Mouse (Mus musculus): ENCODE results near the gene Neurog1. TPM values are rescaled to one million over a fixed set of nuclear protein-coding genes. Genes with fewer than 3 reads are reported as not detected.

The Neurog1 gene
- polyA plus RNA-seq, 1 experiment from 2014 or later: 2.3 TPM

DNA sequence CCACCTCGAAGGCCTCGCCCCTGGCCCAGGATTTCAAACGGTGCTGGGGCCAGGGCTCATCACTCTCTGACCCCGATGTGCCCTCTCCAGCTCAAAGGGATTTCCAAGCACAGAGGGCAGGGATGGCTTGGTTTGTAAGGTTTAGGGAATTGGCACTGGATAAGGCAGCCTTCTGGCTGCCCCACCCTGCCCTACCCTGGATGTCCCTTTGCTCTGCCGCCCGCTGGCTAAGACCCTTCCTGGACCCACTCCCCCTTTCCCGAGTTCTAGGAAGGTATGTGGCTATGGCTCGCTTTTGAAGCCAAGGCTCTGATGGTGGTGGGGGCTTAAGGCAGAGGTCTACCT, 42.9 kb downstream of the Neurog1 start:
- Histone ChIP-seq H3K36me3 (ENCODE audit: control insufficient read depth, insufficient read depth) (no peaks in the 10 kb centered on the region), H3K9ac (replicated peaks; ENCODE audit: low read depth, low read length) (peak overlapping the region; percentile 49), H3K27me3 (replicated peaks; ENCODE audit: control insufficient read depth, insufficient read depth, low read length) (no peaks in the 10 kb centered on the region), H3K4me2 (ENCODE audit: low read length) (peak overlapping the region; percentile 53), H3K9me3 (ENCODE audit: control insufficient read depth, low read length) (peaks cover 4% of the 10 kb centered on the region; the same call in 1 of the 2 replicates), H3K27ac (ENCODE audit: low read length) (peak overlapping the region; percentile 15), H3K4me1 (replicated peaks; ENCODE audit: control insufficient read depth, insufficient read depth, low read length) (peaks cover 15% of the 10 kb centered on the region), H3K4me3 (replicated peaks; ENCODE audit: low read length) (no peak overlapping the region)
- peak; percentile 39; the same call in 1 of the 2 replicates for ATAC-seq
- 11% methylated on average over 8 of the region's 8 CpGs for WGBS

DNA sequence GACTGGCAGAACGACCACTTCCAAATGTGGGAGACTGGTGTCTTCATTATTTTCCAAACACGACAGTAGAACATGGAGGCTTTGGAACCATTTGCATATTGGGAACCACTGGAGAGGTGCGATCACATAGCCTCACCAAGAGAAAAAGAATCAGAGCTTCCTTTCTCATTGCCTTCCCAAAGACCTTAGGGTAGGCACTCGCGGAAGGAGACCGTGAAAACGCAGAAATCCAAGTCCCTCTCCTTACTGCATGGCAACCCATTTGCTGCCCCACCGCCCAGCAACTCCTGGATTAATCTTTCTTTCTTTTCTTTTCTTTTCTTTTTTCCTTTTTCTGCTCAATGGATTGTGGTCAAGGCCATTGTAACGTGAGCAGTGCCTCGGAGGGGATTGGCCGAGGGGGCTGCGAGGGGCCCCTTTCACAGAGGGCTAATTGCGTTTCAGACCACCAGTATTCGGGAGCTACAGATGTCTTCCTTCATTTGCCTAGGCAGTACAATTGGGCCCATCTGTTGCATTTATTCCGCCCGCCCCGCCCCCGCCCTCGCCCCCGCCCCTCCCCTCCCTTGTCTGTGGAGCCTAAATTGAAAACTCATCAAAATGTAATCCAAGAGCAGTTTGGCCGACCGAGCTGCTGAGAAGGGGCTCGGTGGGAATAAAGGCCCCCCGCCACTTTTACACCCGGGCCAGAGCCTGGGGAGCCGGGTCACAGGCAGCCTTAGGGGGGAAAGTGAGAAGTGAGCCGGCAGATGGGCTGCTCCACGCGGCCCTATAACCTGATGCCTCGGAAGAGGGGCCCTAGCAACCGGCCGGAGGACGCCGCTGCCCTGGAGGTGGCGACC, 43.5 kb downstream of the Neurog1 start:
- ATAC-seq: peak; percentile 90
- peaks cover 15% of the 10 kb centered on the region for H3K4me1 ChIP-seq (replicated peaks; ENCODE audit: control insufficient read depth, insufficient read depth, low read length)
- 1% methylated on average over 35 of the region's 35 CpGs for WGBS

More for the DNA sequence above, 43.5 kb downstream of the Neurog1 start:
- Histone ChIP-seq H3K9me3 (ENCODE audit: control insufficient read depth, low read length) (peaks cover 4% of the 10 kb centered on the region; the same call in 1 of the 2 replicates), H3K9ac (replicated peaks; ENCODE audit: low read depth, low read length) (peak overlapping the region; percentile 49), H3K36me3 (ENCODE audit: control insufficient read depth, insufficient read depth) (no peaks in the 10 kb centered on the region), H3K4me2 (ENCODE audit: low read length) (peak overlapping the region; percentile 53), H3K27ac (ENCODE audit: low read length) (peak overlapping the region; percentile 15), H3K27me3 (replicated peaks; ENCODE audit: control insufficient read depth, insufficient read depth, low read length) (no peaks in the 10 kb centered on the region), H3K4me3 (replicated peaks; ENCODE audit: low read length) (peak overlapping the region; percentile 14; the same call in 1 of the 2 replicates)

Other genes with a start within 250 kb of the Neurog1 start
- 370 and 392 TPM in 2 replicates for gene H2afy, start 115.8 kb downstream of the Neurog1 start, polyA plus RNA-seq (2015; fragmentation: Nextera tagmentation; extraction: Ambion mirVana)
- gene Tifab, start 73.3 kb downstream of the Neurog1 start, polyA plus RNA-seq (2015; fragmentation: Nextera tagmentation; extraction: Ambion mirVana): 0.91 and 1.2 TPM in 2 replicates
- gene Cxcl14, start 44.4 kb upstream of the Neurog1 start, polyA plus RNA-seq (2015; fragmentation: Nextera tagmentation; extraction: Ambion mirVana): 12.8 and 20.9 TPM in 2 replicates
- not detected in 2 replicates for gene Gm3045, start 174.4 kb upstream of the Neurog1 start, polyA plus RNA-seq (2015; fragmentation: Nextera tagmentation; extraction: Ambion mirVana)
- not detected in 2 replicates for gene Slc25a48, start 186.2 kb upstream of the Neurog1 start, polyA plus RNA-seq (2015; fragmentation: Nextera tagmentation; extraction: Ambion mirVana)
- gene Il9, start 230.1 kb upstream of the Neurog1 start, polyA plus RNA-seq (2015; fragmentation: Nextera tagmentation; extraction: Ambion mirVana): not detected in 2 replicates